Mouse (Mus musculus) natural killer cell, adult 2 months (primary cell): Measurements from ENCODE around the gene Mtmr10.
A peak's percentile ranks its signal among the peaks of the same experiment; 100 is the strongest.

Source experiments
- DNase-seq, 2 experiments: peaks; one replicate each; pipeline ENCODE4 v3.0.0; 2022; ENCODE audit warnings: low spot score in 2 of 2

Gene Mtmr10

DNA sequence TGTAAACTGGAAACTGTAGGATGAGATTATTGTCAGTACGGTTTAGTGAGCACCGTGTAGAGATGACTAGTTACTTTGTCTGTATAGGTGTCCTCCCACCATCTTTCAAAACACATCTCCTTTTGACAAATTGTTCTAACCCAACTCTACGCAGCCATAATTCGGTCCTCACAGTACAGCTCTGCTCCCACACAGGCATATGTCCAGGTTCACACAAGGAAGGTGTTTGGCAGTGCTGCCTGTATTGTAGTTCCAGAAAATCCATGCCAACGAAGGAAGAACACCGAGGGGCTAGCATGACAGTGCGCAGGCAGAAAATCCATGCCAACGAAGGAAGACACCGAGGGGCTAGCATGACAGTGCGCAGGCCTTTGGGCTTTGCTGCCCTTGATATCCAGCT is 4.3 kb downstream of the Mtmr10 start:
- no peak for DNase-seq

DNA sequence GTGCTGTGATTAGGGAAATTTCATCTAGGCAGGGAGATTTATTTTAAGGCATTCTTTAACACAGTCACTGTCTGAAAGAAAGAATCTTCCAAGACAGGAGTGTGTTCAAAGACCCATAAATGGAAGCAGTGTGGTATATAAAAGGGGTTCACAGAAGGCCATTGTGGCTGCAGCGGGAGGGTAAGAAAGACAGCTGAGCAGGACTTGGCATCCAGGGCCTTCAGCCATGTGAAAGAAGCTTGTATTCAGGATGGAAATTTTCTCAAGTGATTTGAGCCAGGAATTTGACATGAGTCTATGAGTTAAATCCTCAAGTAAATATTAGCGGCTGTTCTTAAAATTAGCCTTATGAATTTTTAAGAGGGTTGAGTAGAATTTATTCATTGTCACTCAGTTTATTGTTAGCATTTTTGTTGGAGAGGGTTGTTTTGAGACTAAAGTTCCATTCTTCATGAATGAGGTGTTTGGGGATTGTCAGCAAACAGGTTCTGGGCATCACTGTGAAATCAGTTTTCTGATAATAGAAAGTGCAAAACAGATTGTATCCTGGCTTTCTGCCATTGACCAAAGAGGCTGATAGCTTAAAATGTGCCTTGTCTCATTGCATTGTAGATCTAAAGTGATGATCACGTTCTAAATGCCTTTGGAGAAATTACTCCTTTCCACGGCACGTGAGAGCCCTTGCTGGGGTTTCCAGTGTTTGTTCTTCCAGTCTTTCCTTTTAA is 9.0 kb downstream of the Mtmr10 start:
- no peak for DNase-seq

DNA sequence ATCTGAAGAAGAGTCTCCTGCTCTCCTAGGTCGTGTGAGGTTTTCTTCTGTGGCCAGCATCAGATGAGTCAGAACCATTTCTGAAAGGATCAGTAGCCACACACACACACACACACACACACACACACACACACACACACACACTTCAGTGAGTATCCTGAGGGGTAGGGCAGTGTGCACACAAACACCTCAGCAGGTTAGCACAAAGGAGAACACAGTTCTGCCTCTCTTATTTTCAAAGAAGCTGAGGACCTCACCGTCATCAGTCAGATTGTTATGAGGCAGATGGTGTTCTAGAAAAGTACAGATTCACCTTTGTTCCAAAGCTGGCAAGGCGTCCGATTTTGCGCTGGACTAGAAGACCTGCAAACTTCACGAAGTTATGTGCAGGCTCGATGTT is 22.8 kb downstream of the Mtmr10 start:
- DNase-seq, result no peak

- DNase-seq, result no peak
These were observed 23.3 kb downstream of the Mtmr10 start for GRCm38 (mm10) chr7:64310756-64311155.

- DNase-seq, result no peak
These were observed 25.4 kb downstream of the Mtmr10 start for GRCm38 (mm10) chr7:64312811-64313210.

DNA sequence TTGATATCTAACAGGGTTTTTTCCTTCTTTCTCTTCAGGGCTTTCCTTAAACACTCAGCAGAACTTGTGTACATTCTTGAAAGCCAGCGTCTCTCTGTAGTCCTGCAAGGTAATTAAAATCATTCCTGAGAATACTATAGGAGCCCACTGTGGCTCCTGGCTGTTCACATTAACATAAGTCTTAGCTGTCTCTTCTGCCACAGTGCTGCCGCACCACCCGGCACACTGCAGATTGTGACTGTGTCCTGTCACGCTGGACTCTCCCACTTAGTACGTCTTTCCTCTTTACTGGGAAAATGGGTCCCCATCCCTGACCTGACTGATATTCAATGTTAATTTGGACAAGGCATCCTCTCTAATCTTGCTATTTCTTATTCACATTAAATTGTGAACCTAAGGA is 33.7 kb downstream of the Mtmr10 start:
- no peak for DNase-seq

GRCm38 (mm10) chr7:64321658-64322057 is 34.2 kb downstream of the Mtmr10 start:
- no peak for DNase-seq

DNA sequence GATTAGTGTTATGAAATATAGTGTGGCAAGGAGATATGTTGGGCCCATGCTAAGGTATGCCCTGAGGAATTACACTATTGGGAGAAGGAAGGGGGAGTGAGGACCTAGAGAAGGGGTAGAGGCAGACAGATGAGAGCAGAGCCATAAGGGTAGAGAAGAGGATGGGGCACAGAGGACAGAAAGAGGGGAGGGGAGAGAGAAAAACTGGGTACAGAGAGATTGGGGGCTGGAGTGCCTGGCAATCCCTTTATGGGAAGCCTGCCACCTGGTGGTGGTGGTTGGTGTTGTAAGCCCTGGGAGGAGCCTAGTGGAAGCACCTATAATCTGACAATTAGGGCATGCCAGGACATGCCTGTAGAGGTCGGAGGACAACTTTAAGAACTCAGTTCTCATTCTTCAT is 39.4 kb downstream of the Mtmr10 start:
- DNase-seq, result peak; percentile 69 to 84

DNA sequence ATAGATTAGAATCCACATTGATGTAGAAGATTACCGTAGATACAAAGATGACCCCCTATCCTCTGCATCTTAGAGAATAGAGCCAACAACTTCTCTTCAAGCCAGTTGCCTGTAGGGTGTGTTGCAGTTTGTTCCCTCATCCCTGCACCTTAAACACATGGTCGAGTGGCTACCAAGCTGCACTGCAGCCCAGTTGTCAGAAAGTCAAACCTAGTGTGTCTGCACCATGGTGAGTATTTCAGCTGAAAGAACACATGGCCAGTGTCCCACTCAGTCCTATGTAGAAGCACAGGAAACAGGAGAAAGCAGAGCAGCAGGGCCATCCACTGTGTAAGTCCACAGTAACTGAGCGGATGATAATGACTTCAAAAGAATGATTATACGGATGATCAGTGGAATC is 40.0 kb downstream of the Mtmr10 start:
- DNase-seq, result no peak

GRCm38 (mm10) chr7:64331309-64331708 is 43.9 kb downstream of the Mtmr10 start:
- no peak for DNase-seq

DNA sequence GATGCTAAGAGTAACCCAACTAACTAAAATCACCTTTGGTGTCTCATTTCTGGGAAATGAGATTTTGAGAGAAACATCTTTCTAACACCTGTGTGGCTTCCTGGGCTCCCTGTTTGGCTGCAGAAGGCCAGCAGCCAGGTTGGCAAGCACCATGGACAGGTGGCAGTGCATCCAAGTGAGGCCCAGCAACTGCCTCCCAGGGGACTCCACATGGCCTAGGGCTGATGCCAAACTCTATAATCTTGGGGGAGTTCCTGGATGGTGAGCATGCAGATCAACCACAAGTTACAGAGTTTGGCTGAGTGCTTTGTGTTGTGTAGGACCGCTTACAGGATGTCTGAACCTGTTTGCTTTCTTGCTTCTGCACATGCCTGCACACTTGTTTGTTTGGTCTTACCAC is 45.2 kb downstream of the Mtmr10 start:
- no peak for DNase-seq

DNA sequence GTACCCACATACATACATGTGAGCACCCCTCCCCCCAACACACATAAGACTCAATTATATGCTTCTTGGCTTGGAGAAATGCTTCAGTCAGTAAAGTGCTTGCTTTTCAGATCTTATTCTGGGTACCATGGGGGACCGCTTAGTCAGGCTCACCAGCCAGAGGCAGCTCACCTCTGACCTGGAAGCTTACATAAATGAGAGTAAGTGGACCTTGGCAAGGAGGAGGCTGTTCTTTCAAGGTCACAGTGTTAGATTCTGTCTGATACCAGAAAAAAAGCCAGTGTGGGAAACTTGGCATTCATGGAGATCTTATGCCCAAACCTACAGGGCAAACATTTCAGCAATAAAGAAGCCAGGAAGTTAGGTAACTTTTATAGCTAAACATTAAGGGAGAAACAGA is 60.4 kb downstream of the Mtmr10 start:
- no peak for DNase-seq

DNA sequence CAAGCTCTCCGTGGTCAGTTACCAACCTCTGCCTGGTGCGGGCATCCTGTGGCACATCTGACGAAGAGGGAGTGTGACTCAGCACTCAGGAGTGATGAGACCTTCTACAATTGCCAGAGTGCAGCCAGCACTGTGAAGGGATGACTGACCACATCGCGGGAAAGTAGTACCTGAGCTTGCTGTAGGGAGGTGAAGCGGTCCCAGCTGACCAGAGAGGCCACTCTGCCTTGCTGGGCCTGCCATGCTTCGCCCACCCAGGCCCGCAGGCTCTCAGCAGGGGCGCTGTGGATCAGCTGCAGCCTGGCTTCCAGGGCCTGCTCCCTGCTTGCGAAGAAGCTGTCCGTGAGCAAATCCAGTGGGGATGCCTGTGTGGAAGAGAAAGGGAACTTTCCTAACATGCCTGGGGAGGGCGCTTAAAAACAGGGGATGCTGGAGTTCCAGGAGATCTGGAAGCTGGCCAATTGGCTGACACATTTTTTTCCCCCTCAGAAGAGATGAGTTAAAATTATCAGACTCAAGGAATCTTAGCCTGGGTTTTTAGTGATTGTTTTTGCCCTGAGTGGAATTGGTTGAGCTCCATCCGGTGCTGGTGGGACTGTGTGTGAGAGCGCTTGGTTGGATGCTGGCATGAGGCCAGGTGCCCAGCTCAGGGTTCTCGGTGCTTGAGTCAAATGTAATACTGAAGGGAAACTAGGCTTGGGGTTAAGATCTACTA is 61.9 kb downstream of the Mtmr10 start:
- DNase-seq, result no peak

DNA sequence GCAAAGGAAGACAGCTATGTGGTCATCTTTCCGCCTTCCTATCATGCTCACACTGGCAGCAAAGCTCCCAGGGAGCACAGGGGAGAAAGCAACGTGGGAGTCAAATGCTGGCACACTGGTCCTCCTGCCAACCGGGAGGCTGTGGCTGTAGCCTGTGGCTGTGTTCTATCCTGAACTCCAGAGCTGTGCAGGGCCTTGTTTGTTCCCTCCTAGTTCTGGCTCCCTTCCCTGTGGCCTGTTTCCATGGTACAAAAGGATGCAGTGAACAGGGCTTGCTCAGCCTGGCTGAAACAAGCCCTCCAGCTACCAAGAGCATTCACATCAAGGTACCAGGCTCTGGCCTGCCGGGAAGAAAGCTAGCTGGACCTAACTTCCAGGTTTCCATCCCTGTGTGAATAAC is 63.6 kb downstream of the Mtmr10 start:
- no peak for DNase-seq

DNA sequence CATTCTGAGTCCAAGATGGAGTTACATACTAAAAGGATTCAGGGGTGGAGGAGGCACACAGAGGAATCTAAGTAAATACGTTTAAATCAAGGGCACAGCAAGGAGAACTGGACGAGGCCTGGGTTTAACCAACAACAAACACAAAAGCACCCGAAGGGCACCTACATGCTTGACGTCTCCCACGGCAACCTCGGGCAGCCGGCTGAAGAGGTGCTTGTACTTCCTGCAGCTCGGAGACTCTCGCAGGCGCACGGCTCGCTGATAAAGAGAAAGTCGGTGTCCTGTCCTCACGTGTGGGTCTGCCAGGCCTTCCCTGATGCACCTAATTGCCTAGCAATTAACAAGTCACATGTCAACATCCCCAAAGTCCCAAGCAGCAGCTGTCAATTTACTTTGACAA is 66.8 kb downstream of the Mtmr10 start:
- DNase-seq, result no peak

- no peak for DNase-seq
These were observed 69.2 kb downstream of the Mtmr10 start for GRCm38 (mm10) chr7:64356661-64357060.

DNA sequence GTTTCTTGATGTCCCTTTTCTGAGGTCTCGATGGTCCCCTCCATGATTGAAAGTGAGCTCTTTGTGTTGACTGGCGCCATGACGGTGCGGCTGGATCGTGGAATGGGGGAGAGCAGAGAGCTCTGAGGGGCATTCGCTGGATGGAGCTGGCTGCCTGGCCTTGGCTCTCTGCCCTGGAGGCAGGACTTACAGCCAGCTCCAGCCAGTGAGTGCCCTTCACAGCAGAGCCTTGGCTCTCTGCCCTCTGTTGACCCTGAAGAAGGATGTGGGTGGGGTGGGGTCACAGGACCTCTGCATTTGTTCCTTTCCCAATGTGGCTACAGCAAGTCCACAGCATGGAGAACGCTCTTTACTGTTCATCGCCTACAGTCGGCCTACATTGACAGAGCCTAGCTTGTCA is 70.0 kb downstream of the Mtmr10 start:
- DNase-seq, result no peak

DNA sequence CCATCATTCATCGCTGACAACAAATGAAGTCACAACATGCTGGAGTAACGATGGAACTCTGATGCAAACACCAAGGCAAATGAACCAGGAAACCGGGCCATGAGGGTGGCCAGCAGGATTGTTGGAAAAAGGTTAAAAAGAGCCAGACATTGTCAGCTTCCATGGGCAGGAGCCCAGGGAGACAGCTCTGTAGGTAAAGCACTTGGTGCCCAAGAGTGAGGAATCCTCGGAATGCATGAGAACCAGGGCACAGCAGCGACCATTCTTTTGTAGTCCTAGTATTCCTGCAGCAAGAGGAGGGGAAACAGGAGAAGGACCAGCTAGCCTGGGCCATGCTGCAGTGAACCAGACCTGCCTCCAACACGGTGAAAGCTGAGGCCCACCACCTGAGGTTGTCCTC is 71.2 kb downstream of the Mtmr10 start:
- no peak for DNase-seq

DNA sequence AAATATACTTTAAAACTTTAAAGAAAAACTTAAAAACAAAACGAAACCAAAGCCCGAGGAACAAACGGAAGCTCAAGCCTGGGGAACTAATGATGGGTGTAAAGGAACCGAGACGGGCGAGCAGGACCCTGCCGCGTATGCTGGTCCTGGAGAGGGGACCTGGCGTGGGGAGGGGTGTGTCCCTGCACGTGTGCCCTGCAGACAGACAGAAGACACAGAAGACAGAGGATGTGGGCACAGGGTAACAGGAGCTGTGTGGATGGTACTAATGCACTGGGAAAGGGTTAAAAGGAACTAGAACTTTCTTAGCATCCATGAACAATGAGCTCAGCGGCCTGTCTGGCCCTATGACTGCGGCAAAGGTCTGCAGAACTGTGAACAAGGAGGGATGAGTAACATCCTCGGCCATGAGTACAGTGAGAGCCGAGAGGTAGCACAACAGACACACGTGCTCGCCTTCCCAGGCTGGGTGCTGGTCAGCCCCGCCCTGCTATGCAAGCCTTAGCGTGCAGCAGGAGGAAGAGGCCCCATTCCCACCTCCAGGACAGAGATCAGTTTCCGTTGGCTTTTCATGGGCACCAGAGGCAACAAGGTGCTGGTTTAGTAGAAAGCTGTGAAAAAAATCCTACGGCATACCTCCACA is 72.6 kb downstream of the Mtmr10 start:
- no peak for DNase-seq

- no peak for DNase-seq
These were observed 73.1 kb downstream of the Mtmr10 start for GRCm38 (mm10) chr7:64360586-64360945.

DNA sequence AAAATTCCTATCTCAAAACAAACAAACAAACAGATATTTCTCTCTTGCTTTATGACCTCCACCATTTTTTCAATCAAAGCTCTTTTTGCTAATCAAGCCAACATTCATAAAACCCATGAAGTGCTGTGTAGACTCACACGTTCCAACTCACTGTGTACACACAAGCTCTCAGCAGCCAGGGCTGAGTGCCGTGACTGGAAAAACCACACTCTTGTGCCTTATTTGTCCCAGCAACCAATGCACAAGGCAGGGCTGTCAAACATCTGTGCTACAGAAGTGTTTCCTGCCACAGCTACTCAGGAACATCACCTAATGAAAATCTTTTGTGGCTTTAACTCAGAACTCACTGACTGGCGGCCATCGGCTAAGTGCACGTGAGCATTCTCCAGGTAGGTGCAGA is 78.4 kb downstream of the Mtmr10 start:
- DNase-seq, result no peak

- DNase-seq, result no peak
These were observed 82.4 kb downstream of the Mtmr10 start for GRCm38 (mm10) chr7:64369841-64370240.
